In the genomic region with DNA sequence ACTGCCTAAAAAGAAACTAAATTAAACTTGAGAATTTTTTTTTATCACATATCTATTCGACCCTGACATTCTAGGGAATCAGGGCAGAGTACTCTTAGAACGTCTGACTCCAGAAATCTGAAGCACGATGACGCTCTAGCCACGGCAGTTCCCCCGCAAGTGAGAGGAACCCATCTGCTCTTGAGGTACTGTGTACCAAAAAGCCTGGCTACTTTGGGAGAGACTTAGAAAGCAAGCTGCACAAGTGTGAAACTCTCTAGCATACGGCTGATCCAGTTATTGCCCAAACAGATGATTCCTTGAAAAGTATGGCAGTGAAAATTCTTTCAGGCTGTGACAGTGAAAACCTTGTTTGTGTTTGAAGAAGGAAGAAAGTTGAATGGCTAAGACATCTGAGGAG, we compare ENCODE assay signal across 15 mouse cellular contexts. TPM values are rescaled to one million over a fixed set of nuclear protein-coding genes. Genes with fewer than 3 reads are reported as not detected.
A peak's percentile ranks its signal among the peaks of the same experiment; 100 is the strongest.
DNase-seq lines count a peak whose midpoint lies in the region; ATAC-seq lines count a peak whose summit lies in the region.
"Had no signal": no experiment of that assay in that cellular context is flagged by ENCODE, and none has a peak within 500 bp of the region (broad histone marks: within the 10 kb centered on the region; RNA-seq: fewer than 3 reads in every experiment).

No protein-coding gene starts in this region.

- peak; percentile 91 for ATAC-seq in frontal cortex, adult (ENCODE audit: low TSS enrichment)
- ATAC-seq: forebrain, embryonic 15.5 days; inflammation-experienced regulatory T-cells, adult 6 months had no signal

- DNase-seq in adrenal gland, postnatal 14 days = peak; percentile 36
- DNase-seq in adrenal gland, adult 18-20 months (ENCODE audit: low spot score in 2 of 2) = no peak
- peak; percentile 8 for DNase-seq in layer of hippocampus, adult 9-10 months (ENCODE audit: low spot score)
- peak; percentile 58 to 61 for DNase-seq in right cerebral cortex, adult 2 months (ENCODE audit: low spot score in 2 of 2)
- DNase-seq in cerebellum, postnatal 36 days = no peak
- no peak for DNase-seq in urinary bladder, postnatal 14 days (ENCODE audit: low spot score)
- no peak for DNase-seq in ovary, postnatal 14 days (ENCODE audit: low spot score)
- DNase-seq: cerebellum, adult 11 months; gastrocnemius, postnatal 14 days; liver; lung, adult 18-20 months; lung, postnatal 4 days had no signal

RNA-seq across cellular contexts. Expression of a gene that starts 41.6 kb away (rescaled TPM):
- 15.3 and 17.0 TPM in 2 replicates for total RNA-seq in adrenal gland, postnatal 14 days (2021)
- 10 to 100 TPM; 12.0 to 12.3 TPM for total RNA-seq in adrenal gland, adult 18-20 months (2021)

RNA-seq across cellular contexts. Expression of a gene that starts 46.6 kb away (rescaled TPM):
- total RNA-seq in adrenal gland, postnatal 14 days (2021) = 10.7 and 11.3 TPM in 2 replicates
- total RNA-seq in adrenal gland, adult 18-20 months (2021) = 10 to 100 TPM in 1 of 2 experiments, 1 to 10 TPM in 1; 9.8 to 15.1 TPM

Comparison
In these comparisons a context has a peak if more than half of its experiments do, and no peak if none do; other contexts are left out.
1. DNase-seq: peak in adrenal gland, postnatal 14 days (single experiment), layer of hippocampus, adult 9-10 months (single experiment) and right cerebral cortex, adult 2 months (2 of 2); none in adrenal gland, adult 18-20 months (0 of 2), cerebellum, postnatal 36 days (0 of 2), urinary bladder, postnatal 14 days (single experiment) and ovary, postnatal 14 days (single experiment).